Mouse (Mus musculus) heart, embryonic 14.5 days (tissue): Measurements from ENCODE around the gene Crtc2. TPM values are rescaled to one million over a fixed set of nuclear protein-coding genes. Genes with fewer than 3 reads are reported as not detected.

Experiments
- ATAC-seq: fragments of 200-750 bp; cut with Nextera tagmentation; 2 replicates; pipeline ENCODE4 v1.8.0; 2017; ENCODE audit warnings: low read depth, moderate TSS enrichment; ENCODE audit not compliant: insufficient number of reproducible peaks, insufficient read depth, low FRiP score
- H3K27ac ChIP-seq, 2 experiments: fragments of 200-500 bp in 1 of 2; fragments of 300-500 bp in 1 of 2; sonication (generic) in 1 of 2; replicated peaks in 1 of 2; 2 replicates each; pipeline ENCODE4 v1.5.1; 2012 to 2014; ENCODE audit warnings: low read depth in 2 of 2, low read length in 2 of 2, control low read depth in 1 of 2, mild to moderate bottlenecking in 1 of 2, mixed read lengths in 1 of 2; ENCODE audit not compliant: control insufficient read depth in 1 of 2, insufficient read depth in 1 of 2
- H3K27me3 ChIP-seq: fragments of 300-500 bp; sonication (generic); 2 replicates; pipeline ENCODE4 v1.6.1; 2014; ENCODE audit warnings: mild to moderate bottlenecking, low read length, control low read depth; ENCODE audit not compliant: control insufficient read depth, insufficient read depth
- H3K36me3 ChIP-seq: fragments of 300-500 bp; sonication (generic); 2 replicates; pipeline ENCODE4 v1.6.1; 2014; ENCODE audit warnings: mild to moderate bottlenecking, control low read depth, low read length, mixed read lengths; ENCODE audit not compliant: control insufficient read depth, insufficient read depth
- H3K4me1 ChIP-seq, 2 experiments: fragments of 200-500 bp in 1 of 2; fragments of 300-500 bp in 1 of 2; sonication (generic) in 1 of 2; 2 replicates each; pipeline ENCODE4 v1.6.1; 2012 to 2014; ENCODE audit warnings: low read length in 2 of 2, control low read depth in 1 of 2, mixed read lengths in 1 of 2; ENCODE audit not compliant: control insufficient read depth in 2 of 2, insufficient read depth in 2 of 2
- H3K4me2 ChIP-seq: fragments of 300-500 bp; sonication (generic); 2 replicates; pipeline ENCODE4 v1.6.1; 2014; ENCODE audit warnings: mild to moderate bottlenecking, low read length
- H3K4me3 ChIP-seq, 2 experiments: fragments of 200-500 bp in 1 of 2; fragments of 300-500 bp in 1 of 2; sonication (generic) in 1 of 2; 2 replicates each; pipeline ENCODE4 v1.5.1; 2012 to 2014; ENCODE audit warnings: low read length in 2 of 2, mild to moderate bottlenecking in 2 of 2, control low read depth in 1 of 2, low read depth in 1 of 2, moderate library complexity in 1 of 2; ENCODE audit not compliant: control insufficient read depth in 1 of 2, insufficient read depth in 1 of 2
- H3K9ac ChIP-seq: fragments of 300-500 bp; sonication (generic); 2 replicates; pipeline ENCODE4 v1.6.1; 2014; ENCODE audit warnings: mild to moderate bottlenecking, low read length
- H3K9me3 ChIP-seq: fragments of 300-500 bp; sonication (generic); 2 replicates; pipeline ENCODE4 v1.6.1; 2016; ENCODE audit warnings: low read length, control low read depth; ENCODE audit not compliant: control insufficient read depth
- WGBS: fragments of 180-500 bp; shearing (Covaris S2); extraction: QIAGEN DNeasy Blood & Tissue Kit; methylation state at CpG from one replicate; pipeline ENCODE4 v1.1.7; 2014; 5-methylcytosine and 5-hydroxymethylcytosine counted together
- microRNA-seq: library from miRNA; unstranded; fragments of <30 nt; microRNA quantifications from one replicate; pipeline ENCODE4, GENCODE M21; 2016
- polyA plus RNA-seq: library from polyadenylated mRNA; unstranded; fragments of >200 nt; fragmentation: Nextera tagmentation; extraction: Ambion mirVana; gene quantifications from 2 replicates; pipeline ENCODE4 v1.2.1, GENCODE M21; 2014

The Crtc2 gene
- polyA plus RNA-seq, 1 experiment from 2014 or later: 7.5 TPM

DNA sequence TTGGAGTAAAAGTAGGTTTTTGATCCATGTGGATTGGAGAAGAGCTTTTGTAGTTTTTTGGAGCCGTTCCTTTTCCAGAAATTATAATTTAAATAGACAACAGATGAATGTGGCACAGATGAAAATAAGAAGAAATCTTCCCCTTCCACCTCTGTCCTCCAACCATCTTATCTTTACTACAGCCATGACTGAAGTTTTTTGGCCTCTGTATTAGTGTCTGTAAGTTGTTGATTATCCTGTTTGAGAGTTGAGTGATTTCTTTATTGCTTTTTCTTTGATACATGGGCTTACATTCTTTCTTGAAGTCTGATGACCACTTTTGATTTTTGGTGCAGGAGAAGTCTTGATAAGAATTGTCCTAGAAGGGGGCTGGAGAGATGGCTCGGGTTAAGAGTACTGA, 40.7 kb downstream of the Crtc2 start:
- Histone ChIP-seq H3K9me3 (no peaks in the 10 kb centered on the region), H3K27ac (no peak overlapping the region), H3K4me1 (peaks cover 0 to 17% of the 10 kb centered on the region in 2 experiments; a peak in 2 of 4 replicates), H3K27me3 (no peaks in the 10 kb centered on the region), H3K4me2 (peak overlapping the region; percentile 94), H3K4me3 (peak overlapping the region in 1 of 2 experiments; percentile 75; a peak in 2 of 4 replicates), H3K36me3 (peaks cover 3% of the 10 kb centered on the region; the same call in 1 of the 2 replicates), H3K9ac (peak overlapping the region; percentile 89)
- no peak for ATAC-seq
- 47% methylated on average over 2 of the region's 2 CpGs for WGBS

GRCm38 (mm10) chr3:90305801-90306200, 51.8 kb downstream of the Crtc2 start:
- no peak for ATAC-seq
- 60% methylated on average over 3 of the region's 3 CpGs for WGBS

GRCm38 (mm10) chr3:90309589-90309988, 55.6 kb downstream of the Crtc2 start:
- peaks cover 0 to 3% of the 10 kb centered on the region in 2 experiments; a peak in 2 of 4 replicates for H3K4me1 ChIP-seq
- no peak overlapping the region for H3K4me2 ChIP-seq
- H3K9me3 ChIP-seq: no peaks in the 10 kb centered on the region
- no peaks in the 10 kb centered on the region for H3K27me3 ChIP-seq
- H3K36me3 ChIP-seq: 0 out of 2 replicates have a peak, but pooled peaks cover 3% of the 10 kb centered on the region
- H3K9ac ChIP-seq: no peak overlapping the region
- no peak overlapping the region for H3K27ac ChIP-seq
- H3K4me3 ChIP-seq: no peak overlapping the region
- no peak for ATAC-seq

More at GRCm38 (mm10) chr3:90305801-90306200, 51.8 kb downstream of the Crtc2 start:
- H3K4me2 ChIP-seq: no peak overlapping the region
- 0 out of 2 replicates have a peak, but pooled peaks cover 3% of the 10 kb centered on the region for H3K36me3 ChIP-seq
- H3K4me3 ChIP-seq: no peak overlapping the region
- H3K4me1 ChIP-seq: peaks cover 0 to 3% of the 10 kb centered on the region in 2 experiments; a peak in 2 of 4 replicates
- H3K27ac ChIP-seq: no peak overlapping the region
- no peaks in the 10 kb centered on the region for H3K27me3 ChIP-seq
- H3K9ac ChIP-seq: no peak overlapping the region
- H3K9me3 ChIP-seq: no peaks in the 10 kb centered on the region

- no peak overlapping the region for H3K4me2 ChIP-seq
- H3K36me3 ChIP-seq: no peaks in the 10 kb centered on the region
- H3K27ac ChIP-seq: no peak overlapping the region
- no peaks in the 10 kb centered on the region for H3K27me3 ChIP-seq
- no peak overlapping the region for H3K9ac ChIP-seq
- no peaks in the 10 kb centered on the region for H3K4me1 ChIP-seq
- ATAC-seq: no peak
- no peaks in the 10 kb centered on the region for H3K9me3 ChIP-seq
- no peak overlapping the region for H3K4me3 ChIP-seq
These were observed 59.4 kb downstream of the Crtc2 start for GRCm38 (mm10) chr3:90313367-90313766.

Small RNA genes within 50 kb of the gene (microRNA-seq; reads per million reads assigned to microRNA genes)
- gene Mir7012: not detected

Other genes starting within 250 kb of the Crtc2 start
- 146 and 162 TPM in 2 replicates for gene 4933434E20Rik, start 202.5 kb upstream of the Crtc2 start, polyA plus RNA-seq
- 154 and 173 TPM in 2 replicates for gene Ubap2l, start 201.5 kb upstream of the Crtc2 start, polyA plus RNA-seq
- 236 and 242 TPM in 2 replicates for gene Tpm3, start 181.5 kb upstream of the Crtc2 start, polyA plus RNA-seq
- 0.24 and 0.43 TPM in 2 replicates for gene Nup210l, start 150.0 kb upstream of the Crtc2 start, polyA plus RNA-seq
- 1,133 and 1,344 TPM in 2 replicates for gene Rps27, start 40.5 kb upstream of the Crtc2 start, polyA plus RNA-seq
- gene Rab13, start 40.5 kb upstream of the Crtc2 start, polyA plus RNA-seq: 12.1 and 12.6 TPM in 2 replicates
- gene Jtb, start 22.6 kb upstream of the Crtc2 start, polyA plus RNA-seq: 95.1 and 96.7 TPM in 2 replicates
- gene Creb3l4, start 10.7 kb upstream of the Crtc2 start, polyA plus RNA-seq: 1.9 and 3.5 TPM in 2 replicates
- 86.6 and 88.2 TPM in 2 replicates for gene Slc39a1, start 6.0 kb upstream of the Crtc2 start, polyA plus RNA-seq
- 5.4 and 5.6 TPM in 2 replicates for gene Dennd4b, start 11.0 kb downstream of the Crtc2 start, polyA plus RNA-seq
- gene Gatad2b, start 39.0 kb downstream of the Crtc2 start, polyA plus RNA-seq: 8.2 and 9.4 TPM in 2 replicates
- 4.3 and 4.6 TPM in 2 replicates for gene Slc27a3, start 135.8 kb downstream of the Crtc2 start, polyA plus RNA-seq
- 21.0 and 22.1 TPM in 2 replicates for gene Ints3, start 179.5 kb downstream of the Crtc2 start, polyA plus RNA-seq
- gene Npr1, start 211.7 kb downstream of the Crtc2 start, polyA plus RNA-seq: 11.6 and 11.8 TPM in 2 replicates
- 110 and 112 TPM in 2 replicates for gene Ilf2, start 222.0 kb downstream of the Crtc2 start, polyA plus RNA-seq
- gene Snapin, start 236.9 kb downstream of the Crtc2 start, polyA plus RNA-seq: 83.8 and 89.3 TPM in 2 replicates